Mouse (Mus musculus) brain, adult 2 months (tissue): ENCODE results near the gene Mup12.
"Not testable (repeated sequence)": the region's sequence is repeated elsewhere in the genome, so short reads cannot be mapped to it uniquely, and the experiment has no call there.

Experiments used
- DNase-seq: peaks from one replicate; pipeline ENCODE4 v3.0.0; 2011; ENCODE audit warnings: low read depth, low spot score

Gene Mup12

GRCm38 (mm10) chr4:60741226-60741625, at the start of gene Mup12:
Gene Mup12, minus strand, starts transcription at chr4:60741326.
- not testable (repeated sequence) for DNase-seq
